Mouse (Mus musculus) right cerebral cortex, postnatal 10 days (tissue): ENCODE measurements around the gene Adamts15.

ENCODE experiments used
- DNase-seq, 2 experiments: peaks; one replicate each; pipeline ENCODE4 v3.0.0; 2021; ENCODE audit warnings: low spot score in 2 of 2

Gene Adamts15

DNA sequence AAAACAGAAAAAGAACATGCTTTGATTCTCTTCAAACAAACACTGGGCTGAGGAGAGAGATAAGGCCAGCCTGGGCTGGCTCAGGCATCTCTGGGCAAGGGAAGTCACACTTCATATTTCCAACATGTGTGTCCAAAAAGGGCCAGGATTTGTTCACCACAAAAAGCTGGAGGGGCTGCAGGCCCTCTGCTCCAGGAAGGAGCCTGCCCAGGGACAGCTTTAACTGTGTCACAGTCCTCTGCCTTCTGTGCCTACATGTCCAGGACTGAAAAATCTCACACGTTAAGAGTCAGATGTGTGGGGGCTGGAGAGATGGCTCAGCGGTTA lies 42.3 kb downstream of the Adamts15 start:
- DNase-seq, result no peak

DNA sequence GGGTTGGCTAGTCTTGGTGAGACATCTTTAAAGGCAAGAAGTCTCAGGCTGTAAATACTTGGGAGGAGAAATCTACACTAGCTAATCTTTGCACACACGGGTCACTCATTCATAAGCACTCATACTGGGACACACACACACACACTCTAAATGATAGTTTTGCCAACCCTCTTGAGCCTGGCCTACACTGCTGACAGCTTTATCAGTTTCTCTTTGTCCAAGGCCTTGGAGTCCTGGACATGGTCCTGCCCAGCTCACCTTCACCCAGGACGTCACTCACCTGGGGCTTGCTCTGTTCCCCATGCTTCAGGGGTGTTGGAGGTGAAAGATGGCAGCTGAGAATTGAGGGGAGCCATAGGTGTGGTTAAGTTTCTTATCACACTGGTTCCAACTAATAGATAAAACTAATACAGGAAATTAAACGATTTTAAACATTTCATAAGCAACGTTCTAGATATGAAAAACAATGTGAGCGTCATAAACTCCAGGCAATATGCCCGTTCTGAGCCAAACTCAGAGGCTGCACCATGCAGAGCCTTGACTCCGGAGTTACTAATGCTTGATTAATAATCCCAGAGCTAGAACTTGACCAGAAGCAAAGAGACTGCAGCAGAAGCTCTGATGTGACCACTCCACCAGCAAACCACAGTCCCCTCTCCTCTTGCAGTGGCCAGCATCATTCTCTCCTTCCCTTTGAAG lies 42.9 kb downstream of the Adamts15 start:
- no peak for DNase-seq

DNA sequence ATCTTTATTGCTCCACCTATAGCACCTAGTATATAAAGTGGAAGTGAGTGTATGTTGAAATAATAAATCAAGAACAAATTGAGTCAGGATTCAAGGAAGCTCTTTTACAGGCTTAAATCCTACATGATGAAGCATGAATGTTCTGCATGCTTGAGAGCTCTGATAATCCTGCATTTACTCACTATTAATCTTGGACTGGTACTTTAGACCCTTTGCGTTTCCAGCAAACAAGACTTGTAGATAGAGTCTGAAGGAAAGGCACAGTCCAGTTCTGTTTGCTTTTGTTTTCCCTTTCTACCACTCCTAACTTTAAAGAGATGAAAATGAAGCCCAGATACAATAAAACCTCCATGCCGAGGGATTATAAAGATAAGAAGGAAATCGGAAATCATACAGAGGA lies 45.7 kb downstream of the Adamts15 start:
- DNase-seq, result no peak

DNA sequence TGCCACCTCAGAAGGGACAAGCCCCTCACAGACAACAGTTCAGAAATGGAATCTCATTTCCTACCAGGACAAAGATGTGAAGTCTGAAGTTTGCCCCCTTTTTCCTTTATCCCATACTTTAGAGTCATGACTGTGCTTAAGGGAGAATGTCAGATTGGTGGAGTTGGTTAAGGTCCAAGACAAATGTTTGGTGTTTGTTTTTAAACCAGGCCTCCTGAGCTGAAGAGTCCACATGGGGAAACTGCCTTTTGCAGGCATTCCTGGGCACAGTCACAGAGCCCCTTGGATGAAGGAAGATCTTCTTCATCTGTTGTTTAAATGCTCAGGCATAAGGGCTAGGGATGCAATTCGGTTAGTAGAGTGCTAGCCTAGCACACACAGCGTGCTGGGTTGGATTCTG lies 66.4 kb downstream of the Adamts15 start:
- DNase-seq, result no peak

DNA sequence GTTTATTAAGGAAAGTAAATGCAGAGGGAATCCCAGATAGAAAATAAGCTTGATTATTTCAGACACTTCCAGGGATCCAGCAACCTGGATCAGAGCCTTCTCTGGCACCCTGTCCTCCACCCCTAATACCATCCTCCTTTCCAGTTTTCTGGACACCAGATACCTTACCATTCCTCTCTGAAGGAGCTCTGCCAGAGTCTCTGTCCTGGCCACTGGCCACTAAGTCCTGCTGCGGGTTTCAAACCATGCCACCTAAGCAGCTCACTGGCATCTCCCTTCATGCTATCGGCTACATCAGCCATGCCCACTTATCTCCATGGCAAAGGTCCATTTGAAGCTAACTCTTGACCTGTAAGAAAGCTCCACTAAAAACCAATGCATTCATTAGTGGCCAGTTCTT lies 70.4 kb downstream of the Adamts15 start:
- no peak for DNase-seq

DNA sequence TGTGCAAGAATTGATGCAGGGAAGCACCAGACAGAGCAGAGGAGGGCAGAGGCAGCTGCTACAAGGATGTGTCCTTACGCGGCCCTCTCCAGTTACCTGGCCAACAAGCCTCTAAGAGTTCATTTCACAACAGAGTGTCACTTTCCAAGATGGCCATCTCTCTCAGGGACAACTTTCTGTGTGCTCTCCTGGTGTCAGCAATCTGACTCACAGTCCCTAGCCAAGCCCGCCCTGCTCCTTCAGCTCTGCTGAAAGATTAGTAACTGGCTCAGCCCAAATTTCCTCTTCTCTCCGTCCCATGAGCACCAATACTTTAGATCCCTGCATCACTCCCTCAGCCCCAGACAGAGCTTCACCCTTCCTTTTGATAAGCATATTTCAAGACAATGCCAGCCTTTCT lies 72.3 kb downstream of the Adamts15 start:
- DNase-seq, result no peak

DNA sequence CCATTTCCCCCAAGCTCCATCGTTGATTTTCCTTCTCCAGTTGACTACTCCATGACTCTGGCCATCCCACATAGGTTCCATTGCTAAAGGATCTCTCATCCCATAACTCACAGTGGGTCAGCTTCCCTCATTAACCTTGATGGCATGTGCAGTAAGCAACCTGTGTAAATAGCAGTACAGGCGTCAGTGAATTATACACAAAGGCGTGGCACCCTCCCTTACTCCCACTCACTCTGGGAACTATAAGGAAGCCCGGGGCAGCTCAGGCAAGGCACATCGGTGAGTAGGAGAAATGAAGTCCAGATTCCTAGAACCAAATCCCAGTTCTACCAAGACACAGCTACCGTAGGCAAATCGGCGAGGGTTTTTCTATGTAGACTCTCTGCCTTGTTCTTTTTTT lies 72.8 kb downstream of the Adamts15 start:
- no peak for DNase-seq
